Mouse (Mus musculus) forebrain, embryonic 11.5 days (tissue): Measurements from ENCODE around the gene Ints2. TPM values are rescaled to one million over a fixed set of nuclear protein-coding genes. Genes with fewer than 3 reads are reported as not detected.

ENCODE experiments used
- ATAC-seq: fragments of 200-750 bp; cut with Nextera tagmentation; replicated peaks from 2 replicates; pipeline ENCODE4 v1.8.0; 2017; ENCODE audit warnings: moderate TSS enrichment; ENCODE audit not compliant: low FRiP score
- DNase-seq: peaks from one replicate; pipeline ENCODE4 v3.0.0-alpha.2; 2017; ENCODE audit warnings: low spot score
- H3K27ac ChIP-seq: fragments of 300-500 bp; sonication (generic); 2 replicates; pipeline ENCODE4 v1.5.1; 2014; ENCODE audit warnings: low read depth, low read length
- H3K27me3 ChIP-seq: fragments of 300-500 bp; sonication (generic); 2 replicates; pipeline ENCODE4 v1.6.1; 2014; ENCODE audit warnings: mild to moderate bottlenecking, low read length, mixed read lengths; ENCODE audit not compliant: control insufficient read depth, insufficient read depth
- H3K36me3 ChIP-seq: fragments of 300-500 bp; sonication (generic); 2 replicates; pipeline ENCODE4 v1.6.1; 2014; ENCODE audit warnings: mild to moderate bottlenecking, low read length, moderate library complexity, mixed read lengths; ENCODE audit not compliant: control insufficient read depth, insufficient read depth
- H3K4me1 ChIP-seq: fragments of 300-500 bp; sonication (generic); replicated peaks from 2 replicates; pipeline ENCODE4 v1.6.1; 2014; ENCODE audit warnings: low read length, mixed read lengths; ENCODE audit not compliant: control insufficient read depth, insufficient read depth
- H3K4me2 ChIP-seq: fragments of 300-500 bp; sonication (generic); 2 replicates; pipeline ENCODE4 v1.6.1; 2014; ENCODE audit warnings: low read depth, mild to moderate bottlenecking, low read length, moderate library complexity, mixed read lengths; ENCODE audit not compliant: severe bottlenecking
- H3K4me3 ChIP-seq: fragments of 300-500 bp; sonication (generic); 2 replicates; pipeline ENCODE4 v1.5.1; 2014; ENCODE audit warnings: low read depth, low read length
- H3K9ac ChIP-seq: fragments of 300-500 bp; sonication (generic); 2 replicates; pipeline ENCODE4 v1.6.1; 2014; ENCODE audit warnings: low read length
- H3K9me3 ChIP-seq: fragments of 300-500 bp; sonication (generic); 2 replicates; pipeline ENCODE4 v1.6.1; 2016; ENCODE audit warnings: low read length, mixed read lengths; ENCODE audit not compliant: control insufficient read depth
- WGBS: fragments of 180-500 bp; shearing (Covaris S2); extraction: QIAGEN DNeasy Blood & Tissue Kit; methylation state at CpG from one replicate; pipeline ENCODE4 v1.1.7; 2014; 5-methylcytosine and 5-hydroxymethylcytosine counted together
- polyA plus RNA-seq: library from polyadenylated mRNA; unstranded; fragments of >200 nt; fragmentation: Nextera tagmentation; extraction: Ambion mirVana; gene quantifications from 2 replicates; pipeline ENCODE4 v1.2.1, GENCODE M21; 2014

Gene Ints2
- polyA plus RNA-seq, 1 experiment from 2014 or later: 54.9 TPM

DNA sequence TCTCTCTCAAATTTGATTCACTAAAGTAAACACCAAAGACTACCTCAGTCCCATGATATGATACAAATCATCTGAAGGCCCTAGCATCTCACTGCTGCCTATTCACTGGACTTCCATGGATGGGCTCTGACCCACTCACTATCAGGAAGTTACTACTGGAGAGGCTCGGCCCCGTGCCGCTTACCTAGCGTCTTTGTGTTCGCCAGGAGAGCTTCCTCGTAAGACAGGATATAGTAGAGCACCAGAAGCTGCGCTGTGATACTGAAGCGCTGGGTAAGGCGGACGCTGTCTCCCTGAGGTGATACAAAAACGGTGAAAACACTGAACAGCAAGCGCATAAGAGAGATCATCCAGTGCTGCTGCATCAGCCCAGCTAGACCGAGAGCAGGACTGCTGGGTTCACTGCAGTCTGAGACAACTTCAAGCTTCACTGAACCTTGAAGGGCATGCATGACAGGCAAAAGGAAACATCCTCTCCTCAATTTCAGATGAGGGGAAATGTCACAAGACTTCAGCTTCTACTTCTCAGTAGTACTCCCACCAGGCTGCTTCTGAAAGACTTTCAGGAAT, 25.5 kb downstream of the Ints2 start:
- DNase-seq (no peak), ATAC-seq (no peak)
- WGBS: 97% methylated on average over 13 of the region's 13 CpGs
- H3K4me1 ChIP-seq: no peaks in the 10 kb centered on the region
- H3K4me2 ChIP-seq: no peak overlapping the region
- H3K9me3 ChIP-seq: no peaks in the 10 kb centered on the region
- no peak overlapping the region for H3K9ac ChIP-seq
- H3K36me3 ChIP-seq: peaks cover 3% of the 10 kb centered on the region; the same call in 1 of the 2 replicates
- H3K27me3 ChIP-seq: no peaks in the 10 kb centered on the region
- H3K4me3 ChIP-seq: no peak overlapping the region
- H3K27ac ChIP-seq: no peak overlapping the region

DNA sequence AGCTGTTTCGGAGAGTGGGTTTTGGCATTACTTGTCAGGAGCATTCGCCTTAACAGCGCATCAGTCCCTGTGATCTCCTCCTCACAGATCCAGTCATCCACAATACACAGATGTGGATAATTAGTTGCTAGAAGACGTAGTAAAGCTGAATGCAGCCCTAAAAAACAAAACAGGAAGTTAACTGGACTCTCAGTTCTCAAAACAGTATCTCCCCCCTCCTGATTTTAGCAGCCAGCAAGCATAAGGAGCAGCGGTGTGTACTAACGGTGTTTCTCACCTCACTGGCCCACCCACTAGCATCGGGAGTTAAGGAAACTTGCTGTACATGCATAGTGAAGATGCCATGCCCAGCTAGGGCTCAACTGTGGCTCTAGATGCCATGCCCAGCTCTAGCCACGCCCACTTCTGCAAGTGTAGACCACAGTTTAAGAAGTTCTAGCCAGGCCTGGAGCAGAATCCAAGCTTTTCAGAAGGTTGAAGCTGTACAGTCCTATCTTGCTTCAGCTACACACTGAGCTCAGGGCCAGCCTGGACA, 30.7 kb downstream of the Ints2 start:
- WGBS: 87% methylated on average over 8 of the region's 8 CpGs
- Histone ChIP-seq H3K4me1 (no peaks in the 10 kb centered on the region), H3K9me3 (no peaks in the 10 kb centered on the region), H3K4me2 (no peak overlapping the region), H3K4me3 (no peak overlapping the region), H3K9ac (no peak overlapping the region), H3K27ac (no peak overlapping the region), H3K36me3 (peaks cover 8% of the 10 kb centered on the region; the same call in 1 of the 2 replicates), H3K27me3 (no peaks in the 10 kb centered on the region)
- ATAC-seq (no peak), DNase-seq (no peak)

DNA sequence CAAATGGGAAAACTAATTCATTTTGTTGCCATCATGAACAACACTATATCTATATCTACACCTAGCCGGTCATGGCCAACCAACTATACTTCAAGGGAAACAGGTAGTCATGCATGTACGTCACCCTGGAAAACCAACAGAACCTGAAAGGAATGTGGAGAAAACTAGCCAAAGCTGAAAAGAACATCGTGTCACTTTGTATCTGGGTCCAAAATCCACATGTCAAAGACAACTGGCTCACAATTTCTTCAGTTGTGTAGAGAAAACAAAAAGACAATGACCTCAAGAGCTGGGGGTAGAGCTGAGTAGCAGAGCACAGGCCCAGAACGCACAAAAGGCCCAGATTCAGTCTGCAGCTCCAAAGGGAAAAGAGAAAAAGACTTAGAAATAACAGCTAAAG, 31.6 kb downstream of the Ints2 start:
- ATAC-seq: no peak
- Histone ChIP-seq H3K36me3 (peaks cover 5% of the 10 kb centered on the region; the same call in 1 of the 2 replicates), H3K4me3 (no peak overlapping the region), H3K27me3 (no peaks in the 10 kb centered on the region), H3K4me1 (no peaks in the 10 kb centered on the region), H3K9me3 (no peaks in the 10 kb centered on the region), H3K4me2 (no peak overlapping the region), H3K27ac (no peak overlapping the region), H3K9ac (no peak overlapping the region)
- 85% methylated on average over 4 of the region's 4 CpGs for WGBS
- no peak for DNase-seq

DNA sequence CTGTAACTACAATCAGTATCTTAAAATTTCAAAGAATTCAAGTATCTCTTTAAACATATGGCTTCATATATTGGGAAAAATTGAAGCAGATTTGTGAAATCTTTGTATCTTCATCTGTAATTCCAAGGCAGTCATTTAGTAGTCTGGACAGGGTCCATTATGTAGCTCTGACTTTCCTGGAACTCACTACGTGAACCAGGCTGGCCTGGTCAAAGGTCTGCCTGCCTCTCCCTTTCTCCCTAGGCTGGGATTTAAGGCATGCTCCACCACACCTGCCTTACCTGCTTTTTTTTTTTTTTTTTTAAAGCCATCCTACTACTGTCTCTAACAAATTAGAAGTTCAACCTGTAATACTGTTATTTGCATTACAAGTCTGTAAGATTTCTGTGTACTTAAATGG, 45.6 kb downstream of the Ints2 start:
- Histone ChIP-seq H3K4me2 (no peak overlapping the region), H3K36me3 (peaks cover 22% of the 10 kb centered on the region), H3K9me3 (no peaks in the 10 kb centered on the region), H3K4me1 (no peaks in the 10 kb centered on the region), H3K27ac (no peak overlapping the region), H3K9ac (no peak overlapping the region), H3K27me3 (no peaks in the 10 kb centered on the region), H3K4me3 (no peak overlapping the region)
- WGBS: 69% methylated on average over 1 of the region's 1 CpGs
- ATAC-seq (no peak), DNase-seq (no peak)

DNA sequence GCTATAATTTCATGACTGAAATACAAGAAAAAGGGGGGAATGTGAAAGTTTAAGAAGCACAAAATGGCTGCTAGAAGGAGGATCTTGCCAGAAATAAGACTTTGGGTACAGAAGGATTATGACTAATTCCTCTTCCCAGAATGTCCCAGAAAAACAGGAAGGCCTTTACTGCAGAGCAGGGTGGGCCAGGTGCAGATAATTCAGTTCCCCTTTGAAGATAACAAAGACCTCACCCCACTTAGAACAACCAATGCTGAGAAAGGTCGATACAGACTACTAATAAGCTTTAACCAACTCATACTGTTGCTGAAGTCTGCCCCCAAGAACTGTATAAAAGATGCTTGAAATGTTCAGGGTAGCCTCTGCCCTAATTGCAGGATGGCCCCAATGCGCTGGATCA, 48.3 kb downstream of the Ints2 start:
- H3K27me3 ChIP-seq: no peaks in the 10 kb centered on the region
- H3K9ac ChIP-seq: no peak overlapping the region
- no peak overlapping the region for H3K27ac ChIP-seq
- peaks cover 46% of the 10 kb centered on the region for H3K36me3 ChIP-seq
- no peak overlapping the region for H3K4me2 ChIP-seq
- peaks cover 2% of the 10 kb centered on the region for H3K9me3 ChIP-seq
- WGBS: 95% methylated on average over 2 of the region's 2 CpGs
- DNase-seq: no peak
- no peak for ATAC-seq
- H3K4me3 ChIP-seq: no peak overlapping the region
- H3K4me1 ChIP-seq: no peaks in the 10 kb centered on the region

DNA sequence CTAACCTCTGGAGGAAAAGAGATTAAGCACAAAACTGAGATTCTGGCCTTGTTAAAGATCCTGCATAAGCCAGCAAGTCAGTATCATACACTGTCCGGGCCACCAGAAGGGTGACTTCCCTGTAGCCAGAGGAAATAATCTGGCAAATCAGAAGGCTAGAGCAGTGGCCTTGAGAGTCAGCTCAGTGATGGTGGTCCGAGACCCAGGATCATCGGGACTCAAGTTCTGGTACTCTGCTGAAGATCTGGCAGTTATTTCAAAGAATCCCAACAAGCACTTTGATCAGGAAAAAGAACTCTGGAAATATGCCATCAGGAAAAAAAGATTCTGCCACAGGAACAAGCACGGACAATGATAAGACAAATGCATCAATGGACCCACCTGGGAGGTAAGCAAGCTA, 51.5 kb downstream of the Ints2 start:
- Histone ChIP-seq H3K27me3 (no peaks in the 10 kb centered on the region), H3K4me1 (no peaks in the 10 kb centered on the region; the same call in 1 of the 2 replicates), H3K9me3 (peaks cover 11% of the 10 kb centered on the region), H3K27ac (no peak overlapping the region), H3K4me2 (no peak overlapping the region), H3K9ac (no peak overlapping the region), H3K4me3 (no peak overlapping the region), H3K36me3 (peaks cover 61% of the 10 kb centered on the region)
- DNase-seq (no peak), ATAC-seq (no peak)
- 96% methylated on average over 4 of the region's 4 CpGs for WGBS

DNA sequence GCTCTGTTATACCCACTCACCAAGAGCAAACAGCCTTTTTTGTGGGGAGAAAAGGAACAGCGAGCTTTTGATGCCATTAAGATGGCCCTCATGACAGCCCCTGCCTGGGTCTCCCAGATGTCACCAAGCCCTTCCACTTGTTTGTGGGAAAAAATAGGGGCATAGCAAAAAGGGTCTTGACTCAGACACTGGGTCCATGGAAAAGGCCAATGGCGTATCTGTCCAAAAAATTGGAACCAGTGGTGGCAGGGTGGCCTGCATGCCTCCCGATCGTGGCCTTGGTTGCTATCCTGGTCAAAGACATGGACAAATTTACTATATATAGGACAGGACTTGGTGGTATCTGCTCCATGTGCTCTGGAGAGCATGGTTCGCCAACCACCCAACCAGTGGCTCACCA, 52.3 kb downstream of the Ints2 start:
- ATAC-seq (no peak), DNase-seq (no peak)
- H3K4me3 ChIP-seq: no peak overlapping the region
- H3K27ac ChIP-seq: no peak overlapping the region
- no peak overlapping the region for H3K9ac ChIP-seq
- no peak overlapping the region for H3K4me2 ChIP-seq
- H3K4me1 ChIP-seq: peaks cover 1% of the 10 kb centered on the region; the same call in 1 of the 2 replicates
- H3K9me3 ChIP-seq: peaks cover 11% of the 10 kb centered on the region
- H3K27me3 ChIP-seq: no peaks in the 10 kb centered on the region
- peaks cover 61% of the 10 kb centered on the region for H3K36me3 ChIP-seq
- 94% methylated on average over 5 of the region's 5 CpGs for WGBS

DNA sequence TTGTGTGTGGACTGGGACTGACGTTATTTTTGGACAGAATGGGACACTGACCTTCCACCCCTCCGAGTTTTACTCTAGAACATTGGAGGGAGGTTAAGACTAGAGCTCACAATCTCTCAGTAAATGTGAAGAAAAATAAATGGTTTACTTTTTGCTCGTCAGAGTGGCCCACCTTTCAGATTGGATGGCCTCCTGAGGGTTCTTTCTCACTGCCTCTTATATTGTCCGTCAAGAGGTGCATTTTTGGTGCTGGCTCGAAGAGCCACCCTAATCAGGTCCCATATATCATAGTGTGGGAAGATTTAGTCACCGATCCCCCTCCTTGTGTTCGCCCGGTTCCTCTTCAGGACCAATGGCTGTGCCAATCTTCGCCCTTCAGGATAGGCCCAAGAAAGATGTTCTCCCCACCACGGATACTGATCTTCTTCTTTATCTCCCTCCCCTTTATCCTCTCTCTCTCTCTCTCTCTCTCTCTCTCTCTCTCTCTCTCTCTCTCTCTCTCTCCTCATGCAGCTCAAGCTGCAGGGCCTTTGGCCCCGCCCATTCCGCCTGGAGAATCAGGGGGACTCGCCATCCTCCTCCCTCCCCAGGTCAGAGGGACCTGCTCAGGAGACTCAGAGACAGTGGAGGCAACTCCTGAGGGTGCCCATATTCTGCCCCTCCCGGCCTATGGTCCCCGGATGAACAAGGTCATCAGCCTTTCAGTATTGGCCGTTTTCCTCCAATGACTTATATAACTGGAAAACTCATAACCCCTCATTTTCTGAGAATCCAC, 55.3 kb downstream of the Ints2 start:
- Histone ChIP-seq H3K9ac (peak overlapping the region; percentile 79), H3K9me3 (peaks cover 11% of the 10 kb centered on the region), H3K4me1 (peaks cover 1% of the 10 kb centered on the region; the same call in 1 of the 2 replicates), H3K27ac (no peak overlapping the region; the same call in 1 of the 2 replicates), H3K36me3 (peaks cover 41% of the 10 kb centered on the region), H3K4me2 (peak overlapping the region; percentile 71), H3K4me3 (peak overlapping the region; percentile 73), H3K27me3 (no peaks in the 10 kb centered on the region)
- DNase-seq (no peak), ATAC-seq (no peak)
- WGBS: 62% methylated on average over 16 of the region's 16 CpGs
